Mouse (Mus musculus) testis, postnatal 10 days (tissue): ENCODE measurements around the gene Klhl36.
A peak's percentile ranks its signal among the peaks of the same experiment; 100 is the strongest.
"Not testable (repeated sequence)": the region's sequence is repeated elsewhere in the genome, so short reads cannot be mapped to it uniquely, and the experiment has no call there.

Experiments
- DNase-seq: peaks from one replicate; pipeline ENCODE4 v3.0.0; 2021; ENCODE audit warnings: low spot score

Klhl36 gene

GRCm38 (mm10) chr8:119835270-119835669, 26.8 kb upstream of the Klhl36 start:
- DNase-seq, result no peak

GRCm38 (mm10) chr8:119836831-119837230, 25.2 kb upstream of the Klhl36 start:
- no peak for DNase-seq

DNA sequence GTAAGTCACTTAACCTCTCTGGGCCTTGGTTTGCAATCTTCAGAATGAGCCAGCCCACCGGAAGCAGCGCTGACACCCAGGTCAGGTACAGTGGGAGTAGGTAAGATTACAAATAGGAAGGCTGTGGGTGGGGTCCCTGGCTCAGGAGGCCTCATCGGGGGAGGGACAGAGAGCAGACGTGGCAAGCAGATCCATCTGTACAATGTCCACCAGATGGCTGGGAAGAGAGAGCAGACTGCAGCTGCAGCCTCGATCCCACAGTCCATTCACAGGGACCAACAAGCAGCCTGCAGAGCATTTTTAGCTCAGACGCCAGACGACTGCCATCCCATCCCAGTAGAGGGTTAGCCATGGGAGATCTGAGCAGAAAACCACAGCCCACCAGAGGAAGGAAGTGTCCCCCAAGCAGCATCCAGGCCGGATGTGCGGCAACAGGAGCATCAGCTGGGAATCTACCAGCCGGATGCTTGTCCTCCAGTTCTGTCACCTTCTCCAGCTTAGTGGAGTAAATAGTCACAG, 24.5 kb upstream of the Klhl36 start:
- no peak for DNase-seq

- DNase-seq, result no peak
Measured at GRCm38 (mm10) chr8:119838100-119838982, 23.7 kb upstream of the Klhl36 start.

DNA sequence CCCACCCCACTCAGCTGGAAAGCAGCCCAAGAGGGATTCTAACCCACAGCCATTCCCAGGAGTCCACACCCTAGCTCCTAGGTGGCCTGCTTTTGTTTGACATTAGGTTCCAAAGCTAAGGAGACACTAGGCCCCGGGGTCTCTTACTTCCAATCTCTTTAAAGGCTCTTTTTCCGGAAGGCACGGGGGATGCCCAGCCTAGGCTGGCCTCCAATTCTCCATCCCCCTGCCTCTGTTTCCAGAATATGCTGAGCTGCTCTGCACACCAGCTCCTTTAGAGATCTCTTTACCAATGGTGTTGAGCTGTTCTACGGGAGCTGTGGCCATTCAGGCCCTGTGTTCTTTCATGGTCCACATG, 23.1 kb upstream of the Klhl36 start:
- DNase-seq, result no peak

GRCm38 (mm10) chr8:119839419-119840021, 22.5 kb upstream of the Klhl36 start:
- DNase-seq, result no peak

GRCm38 (mm10) chr8:119840275-119840808, 21.7 kb upstream of the Klhl36 start, which contains the start of gene Cotl1:
Gene Cotl1 (minus strand): TSS chr8:119840544.
- DNase-seq, result peak; percentile 99

- no peak for DNase-seq
Measured at GRCm38 (mm10) chr8:119840905-119841411, 21.1 kb upstream of the Klhl36 start.

- DNase-seq, result peak; percentile 86
Measured at GRCm38 (mm10) chr8:119843444-119843843, 18.6 kb upstream of the Klhl36 start.

DNA sequence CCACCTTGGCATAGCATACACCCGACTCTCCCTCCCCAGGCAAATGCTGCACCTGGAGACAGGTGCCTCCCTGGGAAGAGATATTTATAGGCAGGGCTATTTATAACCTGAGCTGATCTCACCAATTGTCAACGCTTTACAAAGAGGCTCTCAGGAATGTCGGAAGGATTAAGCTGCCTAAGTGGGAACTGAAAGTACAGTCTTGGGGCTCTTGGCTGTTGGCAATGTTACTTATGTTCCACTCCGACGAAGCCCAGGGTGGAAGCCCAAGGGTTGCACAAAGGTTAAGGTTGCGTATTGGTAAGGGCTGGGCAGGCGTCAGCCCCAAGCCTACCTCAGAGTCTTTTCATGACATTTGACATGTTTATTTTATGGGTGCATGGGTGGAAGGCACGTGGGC, 17.5 kb upstream of the Klhl36 start:
- DNase-seq, result no peak

- not testable (repeated sequence) for DNase-seq
Measured at GRCm38 (mm10) chr8:119845741-119846140, 16.3 kb upstream of the Klhl36 start.

DNA sequence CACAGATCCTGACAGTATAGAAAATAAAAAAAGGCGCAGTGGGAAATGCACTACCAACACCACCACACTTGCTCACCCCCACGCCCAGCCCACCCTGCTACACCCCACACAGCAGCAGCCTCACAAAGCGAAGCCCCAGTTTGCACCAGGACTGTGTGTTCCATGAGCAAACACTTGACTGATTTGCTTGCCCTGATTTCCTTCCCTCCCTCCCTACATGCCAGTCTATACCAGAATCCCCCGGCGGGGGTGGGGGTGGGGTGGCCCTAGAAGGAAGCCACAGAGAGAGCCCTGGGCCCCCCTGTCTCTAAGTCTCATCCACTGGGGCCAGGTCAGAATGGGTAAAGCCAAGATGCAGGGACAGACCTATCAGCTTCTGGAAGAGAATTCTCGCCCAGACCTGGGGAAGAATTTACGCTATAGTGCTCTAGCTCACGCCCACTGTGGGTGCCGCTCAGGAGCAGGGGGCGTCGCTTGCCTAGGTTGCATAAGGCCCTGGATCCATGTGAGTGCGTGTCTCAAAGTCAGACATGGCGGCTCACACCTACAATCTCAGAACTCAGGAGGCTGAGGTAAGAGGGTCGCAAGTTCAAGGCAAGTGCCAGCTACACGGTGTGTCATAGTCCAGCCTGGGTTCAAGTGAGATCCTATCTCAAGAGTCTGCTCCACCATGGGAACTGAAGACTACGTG, 14.7 kb upstream of the Klhl36 start:
- no peak for DNase-seq

GRCm38 (mm10) chr8:119853521-119853920, 8.5 kb upstream of the Klhl36 start:
- DNase-seq, result no peak

DNA sequence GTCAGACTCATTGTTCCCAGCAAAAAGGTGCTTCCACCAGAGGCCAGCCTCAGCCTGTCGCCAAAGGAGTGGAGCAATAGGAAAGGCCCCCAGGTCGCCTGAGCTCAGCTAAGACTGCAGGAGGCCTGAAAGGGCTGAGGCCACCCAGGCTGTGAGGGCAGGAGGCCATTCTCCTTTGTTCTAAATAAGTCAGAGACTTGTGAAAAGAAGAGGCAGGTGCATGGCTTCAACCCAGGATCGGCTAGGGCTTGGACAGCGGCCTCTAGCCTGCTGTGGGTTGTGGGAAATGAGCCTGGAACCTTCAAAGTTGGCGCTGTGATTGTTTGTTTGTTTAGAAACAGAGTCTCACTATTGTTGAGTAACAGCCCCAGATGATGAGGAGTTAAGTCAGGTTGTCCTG, 8.0 kb upstream of the Klhl36 start:
- DNase-seq, result no peak

DNA sequence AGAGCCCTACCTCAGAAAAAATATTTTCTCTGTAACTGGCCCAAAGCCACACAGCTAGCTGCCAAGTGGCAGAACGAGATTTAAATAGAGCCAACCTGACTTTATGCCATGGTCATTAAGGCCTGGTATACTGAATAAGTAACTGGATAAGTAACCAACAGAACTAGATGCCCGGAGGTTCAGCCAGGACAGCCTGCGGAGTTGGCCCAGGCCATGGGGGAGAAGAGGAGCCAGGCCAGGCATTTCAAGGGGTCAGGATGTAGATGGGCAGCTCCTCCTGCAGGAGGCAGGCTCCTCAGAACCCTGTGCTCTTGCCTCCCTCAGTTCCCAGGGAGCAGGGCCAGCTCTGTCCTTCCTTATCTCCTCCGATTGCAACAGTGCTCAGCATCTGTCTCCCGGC, 6.4 kb upstream of the Klhl36 start:
- peak; percentile 68 for DNase-seq

DNA sequence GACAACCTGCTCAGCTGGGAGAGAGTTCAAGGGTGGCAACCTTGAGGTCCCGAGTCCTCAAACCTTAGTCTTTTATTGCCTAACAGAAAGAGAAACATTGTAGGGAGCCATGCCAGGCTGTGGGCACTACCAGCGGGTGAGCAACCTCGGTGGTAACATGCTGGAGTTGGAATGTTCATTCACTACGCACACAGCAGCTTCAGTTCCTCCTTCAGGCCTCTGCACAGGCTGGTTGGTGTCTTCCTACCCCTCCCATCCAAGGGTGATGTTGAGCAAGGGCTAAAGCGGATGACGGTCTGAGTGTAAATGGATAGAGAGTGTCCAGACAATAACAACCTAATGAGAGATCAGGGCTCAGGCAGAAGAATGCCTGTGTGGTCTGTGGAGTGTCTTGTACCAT, 4.3 kb upstream of the Klhl36 start:
- no peak for DNase-seq

- no peak for DNase-seq
Measured at GRCm38 (mm10) chr8:119862390-119862734, 296 bp downstream of the Klhl36 start.

DNA sequence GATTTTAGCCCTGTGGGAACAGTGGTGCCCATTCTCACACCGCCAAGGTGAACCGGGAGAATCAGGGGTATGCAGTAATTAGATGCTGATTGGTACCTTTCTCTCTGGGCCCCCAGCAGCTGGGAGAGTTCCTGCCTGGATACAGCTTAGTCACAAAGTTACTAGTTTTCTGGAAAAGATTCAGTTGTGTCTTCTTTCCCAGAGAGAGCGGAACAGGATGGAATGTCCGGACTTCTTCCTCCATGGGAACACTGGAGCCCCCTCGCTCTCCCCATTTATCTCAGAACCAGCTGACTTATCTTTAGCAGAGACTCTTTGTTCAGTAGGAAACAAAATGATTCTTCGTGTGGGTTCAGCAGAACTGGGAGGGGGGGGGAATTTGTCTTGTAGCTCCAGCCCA, 683 bp downstream of the Klhl36 start:
- DNase-seq, result no peak

GRCm38 (mm10) chr8:119869616-119870015, 7.5 kb downstream of the Klhl36 start:
- peak; percentile 74 for DNase-seq

GRCm38 (mm10) chr8:119873181-119873580, 11.1 kb downstream of the Klhl36 start:
- DNase-seq, result no peak

GRCm38 (mm10) chr8:119881301-119881700, 19.2 kb downstream of the Klhl36 start:
- no peak for DNase-seq

DNA sequence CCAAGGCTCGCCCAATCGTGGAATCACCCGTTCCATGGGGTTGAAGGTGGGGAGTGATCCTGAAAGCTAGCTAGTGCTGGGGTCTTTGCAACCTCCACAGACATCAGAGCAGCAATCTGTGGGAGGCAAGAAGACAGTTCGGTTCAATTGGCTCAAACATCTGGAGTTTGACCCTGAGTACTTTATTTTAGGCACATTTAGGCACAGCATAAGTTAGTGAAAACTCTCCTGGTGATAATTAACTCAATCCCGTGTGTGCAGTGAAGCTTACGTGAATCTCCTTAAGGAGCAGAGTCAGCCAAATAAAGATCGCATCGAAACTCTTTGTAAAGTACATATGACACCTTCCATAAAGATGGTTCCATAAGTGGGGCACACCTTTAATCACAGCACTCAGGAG, 19.9 kb downstream of the Klhl36 start:
- no peak for DNase-seq
